Mouse (Mus musculus) heart, embryonic 16.5 days (tissue): ENCODE data around the gene 9630041A04Rik. TPM values are rescaled to one million over a fixed set of nuclear protein-coding genes. Genes with fewer than 3 reads are reported as not detected.

Experiments used
- ATAC-seq: fragments of 200-750 bp; cut with Nextera tagmentation; replicated peaks from 2 replicates; pipeline ENCODE4 v1.8.0; 2017; ENCODE audit warnings: moderate number of reproducible peaks; ENCODE audit not compliant: insufficient read depth, low FRiP score; ENCODE audit errors: extremely low read depth
- H3K27ac ChIP-seq: fragments of 300-500 bp; sonication (generic); 2 replicates; pipeline ENCODE4 v1.5.1; 2014; ENCODE audit warnings: mild to moderate bottlenecking, low read length, control low read depth, moderate library complexity
- H3K27me3 ChIP-seq: fragments of 300-500 bp; sonication (generic); 2 replicates; pipeline ENCODE4 v1.6.1; 2014; ENCODE audit warnings: low read length, mixed read lengths; ENCODE audit not compliant: control insufficient read depth, insufficient read depth
- H3K36me3 ChIP-seq: fragments of 300-500 bp; sonication (generic); 2 replicates; pipeline ENCODE4 v1.6.1; 2014; ENCODE audit not compliant: control insufficient read depth, insufficient read depth
- H3K4me1 ChIP-seq: fragments of 300-500 bp; sonication (generic); 2 replicates; pipeline ENCODE4 v1.6.1; 2014; ENCODE audit warnings: low read length, mixed read lengths; ENCODE audit not compliant: control insufficient read depth, insufficient read depth
- H3K4me2 ChIP-seq: fragments of 300-500 bp; sonication (generic); 2 replicates; pipeline ENCODE4 v1.6.1; 2014; ENCODE audit warnings: low read depth, mild to moderate bottlenecking, control low read depth, low read length
- H3K4me3 ChIP-seq: fragments of 300-500 bp; sonication (generic); 2 replicates; pipeline ENCODE4 v1.5.1; 2014; ENCODE audit warnings: mild to moderate bottlenecking, control low read depth, low read length
- H3K9ac ChIP-seq: fragments of 300-500 bp; sonication (generic); 2 replicates; pipeline ENCODE4 v1.6.1; 2014; ENCODE audit warnings: low read length, control low read depth
- H3K9me3 ChIP-seq: fragments of 300-500 bp; sonication (generic); replicated peaks from 2 replicates; pipeline ENCODE4 v1.6.1; 2016; ENCODE audit warnings: low read length; ENCODE audit not compliant: control insufficient read depth
- WGBS: fragments of 180-500 bp; shearing (Covaris S2); extraction: QIAGEN DNeasy Blood & Tissue Kit; methylation state at CpG from one replicate; pipeline ENCODE4 v1.1.7; 2014; 5-methylcytosine and 5-hydroxymethylcytosine counted together
- polyA plus RNA-seq: library from polyadenylated mRNA; unstranded; fragments of >200 nt; fragmentation: Nextera tagmentation; extraction: Ambion mirVana; gene quantifications from 2 replicates; pipeline ENCODE4 v1.2.1, GENCODE M21; 2015

9630041A04Rik gene
- polyA plus RNA-seq, 1 experiment from 2014 or later = not detected

GRCm38 (mm10) chr9:101909491-101909890, 47.9 kb downstream of the 9630041A04Rik start:
- WGBS = 79% methylated on average over 4 of the region's 4 CpGs
- no peak for ATAC-seq

DNA sequence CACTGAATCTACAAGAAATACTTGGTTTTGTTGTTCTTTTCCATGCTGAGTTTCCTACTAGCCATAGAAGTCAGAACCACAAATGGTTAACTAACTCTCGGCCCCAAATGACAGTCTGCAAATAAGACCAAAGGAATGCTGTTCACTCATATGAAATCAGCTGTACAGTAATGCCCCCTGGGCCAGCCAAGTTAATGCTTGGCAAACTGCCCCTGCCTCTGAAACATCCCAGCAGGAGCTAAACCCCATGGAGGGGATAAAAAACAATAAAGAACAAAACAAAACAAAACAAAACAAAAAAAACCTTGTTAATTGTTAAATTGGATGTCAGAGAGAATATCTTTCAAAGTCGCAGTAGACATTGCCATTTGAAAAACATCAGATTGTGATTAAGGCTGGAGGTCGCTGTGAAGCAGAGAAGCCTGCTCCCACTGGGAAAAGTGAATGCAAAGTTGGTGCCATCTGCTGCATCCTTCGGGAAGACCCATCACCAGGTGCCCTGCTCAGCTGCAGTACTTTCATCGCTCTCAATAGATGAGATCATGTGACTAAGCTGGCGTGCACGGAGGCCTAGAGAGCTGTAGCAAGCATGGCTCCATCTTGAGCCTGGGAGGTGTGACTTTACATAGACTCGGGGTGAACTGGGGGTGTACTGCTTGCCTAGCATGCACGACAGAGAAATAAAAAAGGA, 49.7 kb downstream of the 9630041A04Rik start:
- Histone ChIP-seq H3K9me3 (no peaks in the 10 kb centered on the region), H3K27ac (no peak overlapping the region), H3K9ac (no peak overlapping the region), H3K4me3 (no peak overlapping the region), H3K36me3 (no peaks in the 10 kb centered on the region), H3K4me1 (0 out of 2 replicates have a peak, but pooled peaks cover 2% of the 10 kb centered on the region), H3K4me2 (no peak overlapping the region), H3K27me3 (no peaks in the 10 kb centered on the region)
- WGBS = 53% methylated on average over 9 of the region's 9 CpGs
- ATAC-seq = no peak

More at GRCm38 (mm10) chr9:101909491-101909890, 47.9 kb downstream of the 9630041A04Rik start:
- no peaks in the 10 kb centered on the region for H3K9me3 ChIP-seq
- no peak overlapping the region for H3K4me2 ChIP-seq
- H3K4me3 ChIP-seq = no peak overlapping the region
- H3K9ac ChIP-seq = no peak overlapping the region
- H3K27me3 ChIP-seq = no peaks in the 10 kb centered on the region
- H3K27ac ChIP-seq = no peak overlapping the region
- 0 out of 2 replicates have a peak, but pooled peaks cover 2% of the 10 kb centered on the region for H3K4me1 ChIP-seq
- no peaks in the 10 kb centered on the region for H3K36me3 ChIP-seq

- Histone ChIP-seq H3K27me3 (no peaks in the 10 kb centered on the region), H3K9me3 (no peaks in the 10 kb centered on the region), H3K4me3 (no peak overlapping the region), H3K4me1 (0 out of 2 replicates have a peak, but pooled peaks cover 2% of the 10 kb centered on the region), H3K27ac (no peak overlapping the region), H3K36me3 (no peaks in the 10 kb centered on the region), H3K9ac (no peak overlapping the region), H3K4me2 (no peak overlapping the region)
- no peak for ATAC-seq
- WGBS = 72% methylated on average over 2 of the region's 2 CpGs
Measured at GRCm38 (mm10) chr9:101915082-101915481, 53.4 kb downstream of the 9630041A04Rik start.

DNA sequence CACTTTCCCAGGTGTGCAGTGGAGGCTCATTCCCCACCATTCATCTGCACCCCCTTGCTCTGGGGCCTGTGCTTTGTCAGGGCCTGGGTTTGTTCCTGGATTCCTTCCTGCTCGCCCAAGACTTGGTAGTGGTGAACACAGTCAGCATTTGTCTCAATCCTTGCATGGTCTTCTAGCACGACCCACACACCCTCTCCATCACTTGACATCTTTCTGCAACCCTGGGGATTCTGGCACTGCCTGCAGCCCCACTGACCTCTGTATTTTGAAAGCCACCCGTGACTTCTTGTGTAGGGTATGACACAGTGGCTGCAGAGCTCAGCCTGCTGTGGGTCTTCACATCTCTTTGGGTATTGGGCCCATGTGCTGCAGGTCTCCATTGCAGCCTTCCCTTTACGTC, 57.1 kb downstream of the 9630041A04Rik start:
- H3K36me3 ChIP-seq = no peaks in the 10 kb centered on the region
- WGBS = 73% methylated on average over 4 of the region's 4 CpGs
- H3K4me1 ChIP-seq = no peaks in the 10 kb centered on the region
- H3K9ac ChIP-seq = no peak overlapping the region
- no peak overlapping the region for H3K27ac ChIP-seq
- ATAC-seq = no peak
- H3K9me3 ChIP-seq = no peaks in the 10 kb centered on the region
- no peaks in the 10 kb centered on the region for H3K27me3 ChIP-seq
- H3K4me3 ChIP-seq = no peak overlapping the region
- no peak overlapping the region for H3K4me2 ChIP-seq

DNA sequence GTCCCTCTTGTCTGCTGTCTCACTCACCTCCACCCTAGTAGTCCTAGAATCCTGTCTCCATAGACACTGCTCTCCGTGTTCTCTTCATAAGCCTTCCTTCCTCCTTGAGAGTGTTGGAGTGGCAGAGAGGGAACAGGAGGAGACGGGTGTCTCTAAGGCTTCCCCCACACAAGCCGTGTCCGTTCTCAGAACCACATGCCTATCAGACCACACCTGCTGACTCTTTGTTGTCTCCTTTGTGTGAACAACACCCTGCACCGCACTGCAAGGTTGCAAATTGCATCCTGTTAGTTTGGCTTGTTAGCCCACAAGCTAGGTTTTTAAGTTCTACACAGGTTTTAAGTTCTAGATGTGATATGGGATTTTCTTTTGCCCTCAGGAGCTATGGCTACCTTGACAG, 57.7 kb downstream of the 9630041A04Rik start:
- Histone ChIP-seq H3K4me1 (peaks cover 3% of the 10 kb centered on the region; the same call in 1 of the 2 replicates), H3K36me3 (no peaks in the 10 kb centered on the region), H3K27me3 (no peaks in the 10 kb centered on the region), H3K9ac (no peak overlapping the region), H3K9me3 (no peaks in the 10 kb centered on the region), H3K27ac (no peak overlapping the region), H3K4me3 (no peak overlapping the region), H3K4me2 (no peak overlapping the region)
- no peak for ATAC-seq
- WGBS = 77% methylated on average over 5 of the region's 5 CpGs

DNA sequence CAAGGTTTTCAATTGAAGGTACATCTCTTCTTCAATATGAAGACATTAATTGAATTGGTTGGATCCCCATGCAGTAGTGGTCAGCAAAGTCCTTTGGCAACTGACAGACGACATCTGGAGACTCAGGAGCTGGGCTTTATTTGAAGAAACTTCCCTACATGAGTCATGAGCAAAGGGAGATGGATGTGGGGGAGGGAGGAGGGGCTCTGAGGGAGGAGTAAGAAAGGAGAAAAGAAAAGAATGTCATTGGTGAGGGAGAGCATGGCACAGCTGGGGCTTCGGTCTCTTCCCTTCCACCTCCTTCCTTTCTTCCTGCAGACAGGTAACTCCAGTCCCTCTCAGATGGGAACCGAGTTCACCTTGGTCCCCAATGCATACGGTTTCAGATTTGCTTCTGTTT, 61.2 kb downstream of the 9630041A04Rik start:
- 65% methylated on average over 4 of the region's 4 CpGs for WGBS
- Histone ChIP-seq H3K27me3 (no peaks in the 10 kb centered on the region), H3K4me3 (no peak overlapping the region), H3K9me3 (no peaks in the 10 kb centered on the region), H3K36me3 (no peaks in the 10 kb centered on the region), H3K4me1 (peaks cover 3% of the 10 kb centered on the region; the same call in 1 of the 2 replicates), H3K9ac (no peak overlapping the region), H3K4me2 (no peak overlapping the region), H3K27ac (no peak overlapping the region)
- ATAC-seq = no peak

DNA sequence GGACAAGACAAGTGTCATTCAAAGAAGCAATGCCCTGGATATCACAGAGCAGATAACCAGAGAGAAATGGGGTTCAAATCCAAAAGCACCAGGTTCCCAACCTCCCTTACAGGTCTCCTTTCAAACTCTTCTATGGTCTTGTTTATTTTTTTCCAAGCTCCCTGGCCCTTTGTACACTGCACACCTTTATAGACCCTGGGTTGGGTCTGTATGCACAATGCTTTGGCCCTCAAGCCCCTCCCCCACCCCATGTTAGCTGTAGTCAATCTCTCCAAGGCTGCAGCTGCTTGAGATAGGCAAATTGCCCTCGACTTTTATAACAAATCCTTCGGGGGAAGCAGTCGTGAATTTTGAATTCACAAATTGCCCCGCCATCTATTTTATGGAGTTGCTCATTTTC, 63.2 kb downstream of the 9630041A04Rik start:
- no peaks in the 10 kb centered on the region for H3K27me3 ChIP-seq
- no peaks in the 10 kb centered on the region for H3K9me3 ChIP-seq
- H3K9ac ChIP-seq = no peak overlapping the region
- no peak overlapping the region for H3K4me3 ChIP-seq
- H3K4me1 ChIP-seq = peaks cover 3% of the 10 kb centered on the region; the same call in 1 of the 2 replicates
- ATAC-seq = no peak
- no peak overlapping the region for H3K27ac ChIP-seq
- 54% methylated on average over 4 of the region's 4 CpGs for WGBS
- H3K36me3 ChIP-seq = no peaks in the 10 kb centered on the region
- H3K4me2 ChIP-seq = no peak overlapping the region

DNA sequence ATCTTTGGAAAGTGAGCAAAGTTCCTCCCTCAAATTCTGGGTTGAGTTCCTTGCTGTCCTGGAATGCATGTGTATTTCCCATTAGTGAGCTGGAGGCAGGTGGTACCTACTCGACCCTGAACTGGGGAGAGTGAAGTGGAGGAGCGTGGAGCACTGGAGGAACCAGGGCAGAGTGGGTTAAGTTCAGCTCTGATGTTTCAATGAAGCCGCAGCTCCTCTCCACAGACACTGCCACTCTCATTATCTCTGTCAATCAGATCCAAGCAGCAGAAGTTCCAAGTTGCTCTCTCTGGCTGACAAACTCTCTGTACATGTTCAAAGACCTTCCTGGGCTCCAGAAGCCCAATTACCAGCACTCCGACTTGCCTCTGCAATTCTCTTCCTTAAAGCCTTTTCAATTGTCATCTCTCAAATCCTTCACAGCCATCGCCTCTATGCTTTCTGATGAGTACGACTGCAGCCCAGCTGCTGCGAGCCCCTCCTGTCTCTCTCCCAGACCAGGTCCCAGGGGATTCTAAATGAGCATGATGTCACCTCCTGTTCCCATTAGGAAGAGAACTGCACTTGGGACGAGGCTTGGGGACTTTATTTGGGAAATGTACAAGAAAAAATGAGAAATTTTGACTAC, 72.4 kb downstream of the 9630041A04Rik start:
- Histone ChIP-seq H3K4me1 (no peaks in the 10 kb centered on the region), H3K36me3 (no peaks in the 10 kb centered on the region), H3K27ac (no peak overlapping the region), H3K4me2 (no peak overlapping the region), H3K9me3 (no peaks in the 10 kb centered on the region), H3K9ac (no peak overlapping the region), H3K4me3 (no peak overlapping the region), H3K27me3 (no peaks in the 10 kb centered on the region)
- ATAC-seq = no peak
- 54% methylated on average over 8 of the region's 8 CpGs for WGBS

- no peak overlapping the region for H3K9ac ChIP-seq
- H3K27ac ChIP-seq = no peak overlapping the region
- H3K9me3 ChIP-seq = no peaks in the 10 kb centered on the region
- ATAC-seq = no peak
- H3K36me3 ChIP-seq = no peaks in the 10 kb centered on the region
- H3K4me2 ChIP-seq = no peak overlapping the region
- H3K4me1 ChIP-seq = no peaks in the 10 kb centered on the region
- H3K4me3 ChIP-seq = no peak overlapping the region
- 71% methylated on average over 8 of the region's 8 CpGs for WGBS
- no peaks in the 10 kb centered on the region for H3K27me3 ChIP-seq
Measured at GRCm38 (mm10) chr9:101934887-101935286, 73.2 kb downstream of the 9630041A04Rik start.
